In the genomic region with DNA sequence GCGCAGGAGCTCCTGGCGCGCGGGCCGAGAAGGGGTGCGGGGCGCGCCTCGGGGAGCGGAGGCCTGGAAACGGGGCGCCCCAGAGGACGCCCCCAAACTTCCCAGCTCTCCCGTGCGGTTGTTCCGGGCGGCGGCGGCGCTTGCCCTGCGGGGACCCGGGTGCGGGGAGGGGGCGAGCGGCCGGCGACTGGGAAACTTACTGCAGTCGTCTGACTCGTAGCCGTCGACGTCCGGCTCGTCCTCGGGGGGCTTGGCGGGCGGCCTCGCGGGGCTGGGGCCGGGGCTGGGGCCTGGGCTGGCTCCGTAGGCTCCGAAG, we compare ENCODE assay signal across 8 mouse cellular contexts. TPM values are rescaled to one million over a fixed set of nuclear protein-coding genes. Genes with fewer than 3 reads are reported as not detected.
A peak's percentile ranks its signal among the peaks of the same experiment; 100 is the strongest.
DNase-seq lines count a peak whose midpoint lies in the region; ATAC-seq and TF ChIP-seq lines count a peak whose summit lies in the region.

No protein-coding gene starts in this region.

- H3K4me2 ChIP-seq in limb, embryonic 14.5 days (replicated peaks; ENCODE audit: low read depth, low read length, severe bottlenecking): peak overlapping the region; percentile 68
- H3K4me2 ChIP-seq in stomach, postnatal 0 days (replicated peaks; ENCODE audit: low read depth): peak overlapping the region; percentile 60

- no peak overlapping the region for H3K27ac ChIP-seq in limb, embryonic 14.5 days (replicated peaks; ENCODE audit: low read depth, low read length)
- H3K27ac ChIP-seq in stomach, postnatal 0 days (replicated peaks): no peak overlapping the region

- WGBS in limb, embryonic 14.5 days: 1% methylated on average over 15 of the region's 42 CpGs
- 1% methylated on average over 29 of the region's 42 CpGs for WGBS in stomach, postnatal 0 days

- TF ChIP-seq CTCF in stomach, postnatal 0 days (IDR thresholded peaks at IDR 0.05; ENCODE audit: low read depth): no peak

- peaks cover 37% of the 10 kb centered on the region for H3K27me3 ChIP-seq in limb, embryonic 14.5 days (ENCODE audit: control insufficient read depth, insufficient read depth, low read length)
- no peaks in the 10 kb centered on the region; the same call in 1 of the 2 replicates for H3K27me3 ChIP-seq in stomach, postnatal 0 days (ENCODE audit: control insufficient read depth, insufficient read depth, low read length)

- no peak for ATAC-seq in limb, embryonic 14.5 days (ENCODE audit: low FRiP score, low read depth)
- no peak for ATAC-seq in stomach, postnatal 0 days (ENCODE audit: low FRiP score, low TSS enrichment)

- 0 out of 2 replicates have a peak, but pooled peaks cover 3% of the 10 kb centered on the region for H3K4me1 ChIP-seq in limb, embryonic 14.5 days (ENCODE audit: control insufficient read depth, insufficient read depth, low read length)
- H3K4me1 ChIP-seq in stomach, postnatal 0 days (replicated peaks; ENCODE audit: control insufficient read depth, insufficient read depth): 0 out of 2 replicates have a peak, but pooled peaks cover 3% of the 10 kb centered on the region

- no peaks in the 10 kb centered on the region for H3K9me3 ChIP-seq in limb, embryonic 14.5 days (ENCODE audit: control insufficient read depth, low read length)
- H3K9me3 ChIP-seq in stomach, postnatal 0 days (ENCODE audit: control insufficient read depth, low read length): no peaks in the 10 kb centered on the region

- H3K4me3 ChIP-seq in limb, embryonic 14.5 days (replicated peaks; ENCODE audit: low read length): peak overlapping the region; percentile 50
- peak overlapping the region; percentile 49 for H3K4me3 ChIP-seq in stomach, postnatal 0 days (ENCODE audit: low read depth, low read length)

- no peaks in the 10 kb centered on the region for H3K36me3 ChIP-seq in limb, embryonic 14.5 days (ENCODE audit: control insufficient read depth, insufficient read depth, low read length)
- H3K36me3 ChIP-seq in stomach, postnatal 0 days (ENCODE audit: control insufficient read depth, insufficient read depth, low read length): no peaks in the 10 kb centered on the region

- TF ChIP-seq EP300 in stomach, postnatal 0 days (optimal IDR thresholded peaks at IDR 0.05): no peak

- TF ChIP-seq POLR2A in limb, embryonic 14.5 days (IDR thresholded peaks at IDR 0.05; ENCODE audit: borderline replicate concordance, extremely low read depth, insufficient read depth, insufficient read length): no peak

- peak; percentile 68 for DNase-seq in adrenal gland, postnatal 14 days
- no peak for DNase-seq in adrenal gland, postnatal 4 days (ENCODE audit: low spot score in 2 of 2)
- peak; percentile 53 for DNase-seq in ovary, postnatal 36 days (ENCODE audit: low spot score)
- DNase-seq in ovary, postnatal 10 days (ENCODE audit: low spot score): no peak
- DNase-seq in limb, embryonic 14.5 days (ENCODE audit: low spot score): no peak
- no peak for DNase-seq in stomach, postnatal 0 days (ENCODE audit: low spot score)
- no peak for DNase-seq in thymus, postnatal 10 days (ENCODE audit: low spot score in 2 of 2)
- DNase-seq in right cerebral cortex, postnatal 10 days (ENCODE audit: low spot score in 2 of 2): no peak

- H3K9ac ChIP-seq in limb, embryonic 14.5 days (ENCODE audit: low read depth, low read length, severe bottlenecking): peak overlapping the region; percentile 66
- H3K9ac ChIP-seq in stomach, postnatal 0 days (ENCODE audit: low read length): peak overlapping the region; percentile 53

RNA-seq across cellular contexts. Expression of a gene that starts 0.6 kb away (rescaled TPM):
- total RNA-seq in adrenal gland, postnatal 14 days (2021): 12.3 and 16.4 TPM in 2 replicates
- 10 to 100 TPM; 30.9 to 35.2 TPM for total RNA-seq in adrenal gland, postnatal 4 days (2021)
- 3.8 and 3.9 TPM in 2 replicates for polyA plus RNA-seq in limb, embryonic 14.5 days (2012; rRNA removed)
- 1.6 and 1.7 TPM in 2 replicates for polyA plus RNA-seq in limb, embryonic 14.5 days (2014; fragmentation: Nextera tagmentation; extraction: Ambion mirVana)
- 0.65 and 0.75 TPM in 2 replicates for polyA plus RNA-seq in stomach, postnatal 0 days (2015; fragmentation: Nextera tagmentation; extraction: Ambion mirVana)

Comparison
In these comparisons a context has a peak if more than half of its experiments do, and no peak if none do; other contexts are left out.
1. DNase-seq: peak in adrenal gland, postnatal 14 days (single experiment) and ovary, postnatal 36 days (single experiment); none in adrenal gland, postnatal 4 days (0 of 2), ovary, postnatal 10 days (single experiment), limb, embryonic 14.5 days (single experiment), stomach, postnatal 0 days (single experiment), thymus, postnatal 10 days (0 of 2) and right cerebral cortex, postnatal 10 days (0 of 2).